Mouse (Mus musculus) kidney, adult 2 months (tissue): ENCODE measurements around the gene Ecm2.

Source experiments
- CTCF ChIP-seq: fragments of 200-500 bp; conservative IDR thresholded peaks from 2 replicates; pipeline ENCODE4 v1.5.1; 2011; ENCODE audit warnings: low read depth, mild to moderate bottlenecking, control low read depth, low read length, moderate library complexity, mixed read lengths; ENCODE audit not compliant: insufficient read depth, insufficient read length
- POLR2A ChIP-seq: fragments of 200-500 bp; IDR thresholded peaks from one replicate; pipeline ENCODE4 v1.6.1; 2011; ENCODE audit warnings: low read depth, low read length, control low read depth

- TF ChIP-seq CTCF: no peak
- TF ChIP-seq POLR2A: no peak
Measured at GRCm38 (mm10) chr13:49461458-49462132, 43.0 kb upstream of the Ecm2 start.
